Mouse (Mus musculus) intestine, embryonic 14.5 days (tissue): ENCODE results near the gene Nectin4. TPM values are rescaled to one million over a fixed set of nuclear protein-coding genes. Genes with fewer than 3 reads are reported as not detected.

Source experiments
- ATAC-seq: fragments of 200-750 bp; cut with Nextera tagmentation; replicated peaks from 2 replicates; pipeline ENCODE4 v1.8.0; 2017; ENCODE audit warnings: low read depth, moderate number of reproducible peaks, moderate TSS enrichment, moderate library complexity; ENCODE audit not compliant: low FRiP score, low TSS enrichment
- DNase-seq: peaks from one replicate; pipeline ENCODE4 v3.0.0-alpha.2; 2018; ENCODE audit warnings: low spot score
- H3K27ac ChIP-seq: fragments of 300-500 bp; sonication (generic); 2 replicates; pipeline ENCODE4 v1.5.1; 2014; ENCODE audit warnings: low read depth, mild to moderate bottlenecking, control low read depth
- H3K27me3 ChIP-seq: fragments of 300-500 bp; sonication (generic); replicated peaks from 2 replicates; pipeline ENCODE4 v1.6.1; 2014; ENCODE audit warnings: low read length, control low read depth; ENCODE audit not compliant: control insufficient read depth, insufficient read depth
- H3K36me3 ChIP-seq: fragments of 300-500 bp; sonication (generic); 2 replicates; pipeline ENCODE4 v1.6.1; 2014; ENCODE audit warnings: low read length, control low read depth; ENCODE audit not compliant: control insufficient read depth, insufficient read depth
- H3K4me1 ChIP-seq: fragments of 300-500 bp; sonication (generic); replicated peaks from 2 replicates; pipeline ENCODE4 v1.6.1; 2014; ENCODE audit warnings: low read length, control low read depth, mixed read lengths; ENCODE audit not compliant: control insufficient read depth, insufficient read depth
- H3K4me2 ChIP-seq: fragments of 300-500 bp; sonication (generic); 2 replicates; pipeline ENCODE4 v1.6.1; 2014; ENCODE audit warnings: low read length
- H3K4me3 ChIP-seq: fragments of 300-500 bp; sonication (generic); 2 replicates; pipeline ENCODE4 v1.5.1; 2014; ENCODE audit warnings: low read depth, low read length, control low read depth, mixed read lengths
- H3K9ac ChIP-seq: fragments of 300-500 bp; sonication (generic); 2 replicates; pipeline ENCODE4 v1.6.1; 2014; ENCODE audit warnings: mild to moderate bottlenecking, low read length
- H3K9me3 ChIP-seq: fragments of 300-500 bp; sonication (generic); 2 replicates; pipeline ENCODE4 v1.6.1; 2016; ENCODE audit warnings: low read length, control low read depth; ENCODE audit not compliant: control insufficient read depth
- WGBS: fragments of 180-500 bp; shearing (Covaris S2); extraction: QIAGEN DNeasy Blood & Tissue Kit; methylation state at CpG from one replicate; pipeline ENCODE4 v1.1.7; 2014; 5-methylcytosine and 5-hydroxymethylcytosine counted together
- polyA plus RNA-seq: library from polyadenylated mRNA; unstranded; fragments of >200 nt; fragmentation: Nextera tagmentation; extraction: Ambion mirVana; gene quantifications from 2 replicates; pipeline ENCODE4 v1.2.1, GENCODE M21; 2014

The Nectin4 gene
- polyA plus RNA-seq, 1 experiment from 2014 or later = 2.6 TPM

GRCm38 (mm10) chr1:171329433-171330215 lies 40.3 kb upstream of the Nectin4 start:
- H3K27me3 ChIP-seq = no peaks in the 10 kb centered on the region
- 1% methylated on average over 51 of the region's 61 CpGs for WGBS
- peaks cover 19% of the 10 kb centered on the region; the same call in 1 of the 2 replicates for H3K4me1 ChIP-seq
- ATAC-seq = peak; percentile 92
- H3K9ac ChIP-seq = peak overlapping the region; percentile 93
- no peak for DNase-seq
- H3K27ac ChIP-seq = peak overlapping the region; percentile 99
- H3K9me3 ChIP-seq = no peaks in the 10 kb centered on the region
- H3K4me3 ChIP-seq = peak overlapping the region; percentile 76
- H3K4me2 ChIP-seq = peak overlapping the region; percentile 89
- H3K36me3 ChIP-seq = peaks cover 13% of the 10 kb centered on the region

- no peak for ATAC-seq
- no peaks in the 10 kb centered on the region for H3K27me3 ChIP-seq
- H3K27ac ChIP-seq = peak overlapping the region; percentile 99
- 0% methylated on average over 4 of the region's 4 CpGs for WGBS
- no peak for DNase-seq
- peaks cover 19% of the 10 kb centered on the region; the same call in 1 of the 2 replicates for H3K4me1 ChIP-seq
- H3K4me2 ChIP-seq = peak overlapping the region; percentile 89
- peak overlapping the region; percentile 93 for H3K9ac ChIP-seq
- H3K36me3 ChIP-seq = peaks cover 17% of the 10 kb centered on the region
- no peaks in the 10 kb centered on the region for H3K9me3 ChIP-seq
- H3K4me3 ChIP-seq = peak overlapping the region; percentile 76
Observed at GRCm38 (mm10) chr1:171330216-171330560, 39.7 kb upstream of the Nectin4 start.

- Histone ChIP-seq H3K9ac (no peak overlapping the region), H3K36me3 (peaks cover 64% of the 10 kb centered on the region), H3K4me2 (no peak overlapping the region), H3K4me3 (no peak overlapping the region), H3K4me1 (peaks cover 11% of the 10 kb centered on the region), H3K27me3 (no peaks in the 10 kb centered on the region), H3K9me3 (no peaks in the 10 kb centered on the region), H3K27ac (no peak overlapping the region)
- WGBS = 91% methylated on average over 16 of the region's 16 CpGs
- ATAC-seq = no peak
- no peak for DNase-seq
Observed at GRCm38 (mm10) chr1:171342262-171343207, 27.4 kb upstream of the Nectin4 start.

GRCm38 (mm10) chr1:171343922-171344677 lies 25.8 kb upstream of the Nectin4 start:
- WGBS = 81% methylated on average over 9 of the region's 9 CpGs
- H3K4me3 ChIP-seq = no peak overlapping the region
- DNase-seq = no peak

GRCm38 (mm10) chr1:171344715-171345114 lies 25.2 kb upstream of the Nectin4 start:
- H3K4me3 ChIP-seq = peak overlapping the region; percentile 85
- ATAC-seq = no peak
- peaks cover 43% of the 10 kb centered on the region for H3K36me3 ChIP-seq
- no peak overlapping the region; the same call in 1 of the 2 replicates for H3K27ac ChIP-seq
- peak overlapping the region; percentile 82 for H3K9ac ChIP-seq
- peak overlapping the region; percentile 95 for H3K4me2 ChIP-seq
- WGBS = 74% methylated on average over 9 of the region's 9 CpGs
- no peaks in the 10 kb centered on the region for H3K9me3 ChIP-seq
- no peaks in the 10 kb centered on the region for H3K27me3 ChIP-seq
- H3K4me1 ChIP-seq = peaks cover 11% of the 10 kb centered on the region
- DNase-seq = no peak

More at GRCm38 (mm10) chr1:171343922-171344677, 25.8 kb upstream of the Nectin4 start:
- Histone ChIP-seq H3K27me3 (no peaks in the 10 kb centered on the region), H3K27ac (no peak overlapping the region), H3K4me1 (peaks cover 11% of the 10 kb centered on the region), H3K4me2 (peak overlapping the region; percentile 95), H3K9ac (no peak overlapping the region), H3K36me3 (peaks cover 49% of the 10 kb centered on the region), H3K9me3 (no peaks in the 10 kb centered on the region)
- no peak for ATAC-seq

GRCm38 (mm10) chr1:171345225-171346094 lies 24.4 kb upstream of the Nectin4 start, which contains the start of the genes Nit1 and Pfdn2:
Nit1 (minus strand) TSS chr1:171345646.
Pfdn2 (plus strand) TSS chr1:171345670.
- H3K9ac ChIP-seq = peak within 1 kb of the TSS; percentile 82
- WGBS = 1% methylated on average over 53 of the region's 53 CpGs
- ATAC-seq (peak; percentile 88), DNase-seq (peak; percentile 95)
- H3K27ac ChIP-seq = peak within 1 kb of the TSS; percentile 57
- no peaks in the 10 kb centered on the region for H3K27me3 ChIP-seq
- peak within 1 kb of the TSS; percentile 85 for H3K4me3 ChIP-seq
- peaks cover 11% of the 10 kb centered on the region for H3K4me1 ChIP-seq
- peak within 1 kb of the TSS; percentile 95 for H3K4me2 ChIP-seq
- no peaks in the 10 kb centered on the region for H3K9me3 ChIP-seq
- H3K36me3 ChIP-seq = peaks cover 35% of the 10 kb centered on the region

- peaks cover 29% of the 10 kb centered on the region for H3K36me3 ChIP-seq
- no peaks in the 10 kb centered on the region for H3K9me3 ChIP-seq
- H3K9ac ChIP-seq = peak overlapping the region; percentile 82
- WGBS = 1% methylated on average over 14 of the region's 14 CpGs
- no peak; the same call in 1 of the 2 replicates for ATAC-seq
- H3K4me3 ChIP-seq = peak overlapping the region; percentile 85
- H3K27ac ChIP-seq = no peak overlapping the region
- no peak for DNase-seq
- H3K4me2 ChIP-seq = peak overlapping the region; percentile 95
- H3K4me1 ChIP-seq = peaks cover 11% of the 10 kb centered on the region
- no peaks in the 10 kb centered on the region for H3K27me3 ChIP-seq
Observed at GRCm38 (mm10) chr1:171346095-171346450, 23.8 kb upstream of the Nectin4 start.
